Mouse (Mus musculus): Measurements from ENCODE around the gene Cbfb.
"Not testable (repeated sequence)": the region's sequence is repeated elsewhere in the genome, so short reads cannot be mapped to it uniquely, and the experiment has no call there.

Cbfb gene

GRCm38 (mm10) chr8:105186467-105187005 is 16.1 kb downstream of the Cbfb start:
- DNase-seq = no peak

- DNase-seq = no peak
Observed at GRCm38 (mm10) chr8:105192182-105192581, 21.7 kb downstream of the Cbfb start.

- no peak for DNase-seq
Observed at GRCm38 (mm10) chr8:105205748-105206147, 35.3 kb downstream of the Cbfb start.

- DNase-seq = no peak
Observed at GRCm38 (mm10) chr8:105206766-105207275, 36.3 kb downstream of the Cbfb start.

GRCm38 (mm10) chr8:105207675-105208273 is 37.3 kb downstream of the Cbfb start:
- no peak for DNase-seq

- DNase-seq = no peak
Observed at GRCm38 (mm10) chr8:105209153-105210110, 39.0 kb downstream of the Cbfb start.

GRCm38 (mm10) chr8:105214104-105214503 is 43.6 kb downstream of the Cbfb start:
- no peak for DNase-seq

- DNase-seq = no peak
Observed at GRCm38 (mm10) chr8:105217926-105218522, 47.5 kb downstream of the Cbfb start.

GRCm38 (mm10) chr8:105223850-105224249 is 53.4 kb downstream of the Cbfb start:
- DNase-seq = no peak

GRCm38 (mm10) chr8:105224413-105225271 is 54.2 kb downstream of the Cbfb start, which contains the start of gene D230025D16Rik:
TSS of gene D230025D16Rik (plus strand) at chr8:105225145.
- peak; percentile 94 to 96 for DNase-seq

GRCm38 (mm10) chr8:105225272-105225593 is 54.8 kb downstream of the Cbfb start:
- no peak for DNase-seq

GRCm38 (mm10) chr8:105225917-105226316 is 55.4 kb downstream of the Cbfb start:
- DNase-seq = no peak

- DNase-seq = no peak
Observed at GRCm38 (mm10) chr8:105231503-105232320, 61.2 kb downstream of the Cbfb start.

- DNase-seq = not testable (repeated sequence)
Observed at GRCm38 (mm10) chr8:105232321-105232693, 61.8 kb downstream of the Cbfb start.

GRCm38 (mm10) chr8:105233126-105233935 is 62.9 kb downstream of the Cbfb start:
- DNase-seq = no peak

GRCm38 (mm10) chr8:105235206-105235605 is 64.7 kb downstream of the Cbfb start:
- no peak for DNase-seq

GRCm38 (mm10) chr8:105237442-105238142 is 67.1 kb downstream of the Cbfb start:
- DNase-seq = no peak

- DNase-seq = no peak
Observed at GRCm38 (mm10) chr8:105241016-105241415, 70.5 kb downstream of the Cbfb start.

- no peak for DNase-seq
Observed at GRCm38 (mm10) chr8:105251954-105252353, 81.5 kb downstream of the Cbfb start.

Measured in cerebellum, adult 18-20 months (tissue).